Mouse (Mus musculus) lung, adult 2 months (tissue): ENCODE results near the gene Ngfr.

Source experiments
- CTCF ChIP-seq: fragments of 200-500 bp; IDR thresholded peaks from 2 replicates; pipeline ENCODE4 v1.5.1; 2011; ENCODE audit warnings: mild to moderate bottlenecking, low read length, control low read depth; ENCODE audit not compliant: insufficient read depth
- POLR2A ChIP-seq: fragments of 200-500 bp; IDR thresholded peaks from 2 replicates; pipeline ENCODE4 v1.6.1; 2011; ENCODE audit warnings: low read depth, mild to moderate bottlenecking, control low read depth, low read length, borderline replicate concordance; ENCODE audit errors: extremely low read depth

DNA sequence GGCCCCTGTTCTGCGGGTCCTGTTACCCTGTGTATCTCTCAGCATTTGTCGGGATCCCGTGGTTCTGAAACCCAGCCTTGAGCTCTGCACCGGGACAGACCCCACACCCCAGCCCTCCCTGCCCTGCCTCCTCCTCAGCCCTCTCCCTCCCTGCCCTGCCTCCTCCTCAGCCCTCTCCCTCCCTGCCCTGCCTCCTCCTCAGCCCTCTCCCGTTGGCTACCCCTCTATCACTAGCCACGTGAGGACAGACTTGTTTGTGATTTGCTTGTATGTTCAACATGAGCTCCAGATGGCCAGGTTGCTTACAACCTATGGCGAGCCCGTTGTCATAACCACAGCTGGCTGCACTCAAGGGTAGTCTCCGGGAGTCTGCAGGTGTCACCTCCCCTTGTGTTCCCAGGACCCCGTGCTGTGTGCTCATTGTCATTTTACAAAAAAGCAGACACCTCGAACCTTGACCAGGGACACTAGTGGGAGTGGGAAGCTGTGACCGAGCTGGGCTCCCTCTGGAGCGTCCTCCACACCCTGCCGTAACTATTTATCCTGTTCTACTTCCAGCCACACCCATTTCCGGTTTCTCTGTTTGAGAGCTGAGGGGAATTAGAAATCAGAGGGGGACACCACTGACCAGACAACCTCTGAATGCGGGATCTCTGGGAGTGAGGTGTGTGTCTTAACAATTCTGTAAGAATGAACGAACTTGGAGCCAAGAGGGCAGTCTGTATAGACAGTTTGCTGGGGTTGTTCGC lies 46.7 kb downstream of the Ngfr start:
- TF ChIP-seq CTCF, result no peak
- TF ChIP-seq POLR2A, result no peak
